Mouse (Mus musculus): ENCODE data around the gene Gnao1. TPM values are rescaled to one million over a fixed set of nuclear protein-coding genes. Genes with fewer than 3 reads are reported as not detected.

Gnao1 gene
- polyA plus RNA-seq, 1 experiment from 2014 or later: 3.7 TPM

GRCm38 (mm10) chr8:93972971-93973734 is 163.4 kb downstream of the Gnao1 start:
- Histone ChIP-seq H3K4me1 (replicated peaks; ENCODE audit: control insufficient read depth, insufficient read depth, low read length) (no peaks in the 10 kb centered on the region), H3K27ac (ENCODE audit: low read length) (no peak overlapping the region), H3K27me3 (ENCODE audit: control insufficient read depth, insufficient read depth, low read depth, low read length) (no peaks in the 10 kb centered on the region), H3K4me2 (ENCODE audit: low read depth, low read length) (no peak overlapping the region), H3K9ac (ENCODE audit: low read length) (no peak overlapping the region), H3K4me3 (ENCODE audit: low read length) (no peak overlapping the region), H3K9me3 (ENCODE audit: control insufficient read depth, low read length) (no peaks in the 10 kb centered on the region), H3K36me3 (ENCODE audit: control insufficient read depth, insufficient read depth, low read length) (peaks cover 35% of the 10 kb centered on the region)
- ATAC-seq (ENCODE audit: low read depth): no peak
- 84% methylated on average over 14 of the region's 14 CpGs for WGBS

- H3K4me3 ChIP-seq (ENCODE audit: low read length): no peak overlapping the region
- ATAC-seq (ENCODE audit: low read depth): no peak
- no peak overlapping the region for H3K4me2 ChIP-seq (ENCODE audit: low read depth, low read length)
- no peak overlapping the region for H3K9ac ChIP-seq (ENCODE audit: low read length)
- H3K9me3 ChIP-seq (ENCODE audit: control insufficient read depth, low read length): no peaks in the 10 kb centered on the region
- WGBS: 94% methylated on average over 13 of the region's 13 CpGs
- H3K27me3 ChIP-seq (ENCODE audit: control insufficient read depth, insufficient read depth, low read depth, low read length): no peaks in the 10 kb centered on the region
- no peaks in the 10 kb centered on the region for H3K4me1 ChIP-seq (replicated peaks; ENCODE audit: control insufficient read depth, insufficient read depth, low read length)
- H3K27ac ChIP-seq (ENCODE audit: low read length): no peak overlapping the region
- H3K36me3 ChIP-seq (ENCODE audit: control insufficient read depth, insufficient read depth, low read length): peaks cover 40% of the 10 kb centered on the region
Measured at GRCm38 (mm10) chr8:93973831-93974375, 164.1 kb downstream of the Gnao1 start.

GRCm38 (mm10) chr8:93974602-93975186 is 164.9 kb downstream of the Gnao1 start:
- H3K4me3 ChIP-seq (ENCODE audit: low read length): no peak overlapping the region
- H3K9ac ChIP-seq (ENCODE audit: low read length): no peak overlapping the region
- no peak for ATAC-seq (ENCODE audit: low read depth)
- H3K36me3 ChIP-seq (ENCODE audit: control insufficient read depth, insufficient read depth, low read length): peaks cover 42% of the 10 kb centered on the region
- no peak overlapping the region for H3K4me2 ChIP-seq (ENCODE audit: low read depth, low read length)
- no peaks in the 10 kb centered on the region for H3K27me3 ChIP-seq (ENCODE audit: control insufficient read depth, insufficient read depth, low read depth, low read length)
- 72% methylated on average over 11 of the region's 11 CpGs for WGBS
- H3K9me3 ChIP-seq (ENCODE audit: control insufficient read depth, low read length): no peaks in the 10 kb centered on the region
- H3K27ac ChIP-seq (ENCODE audit: low read length): no peak overlapping the region
- H3K4me1 ChIP-seq (replicated peaks; ENCODE audit: control insufficient read depth, insufficient read depth, low read length): no peaks in the 10 kb centered on the region

GRCm38 (mm10) chr8:93975358-93975757 is 165.6 kb downstream of the Gnao1 start:
- no peaks in the 10 kb centered on the region for H3K4me1 ChIP-seq (replicated peaks; ENCODE audit: control insufficient read depth, insufficient read depth, low read length)
- no peak overlapping the region for H3K4me3 ChIP-seq (ENCODE audit: low read length)
- H3K4me2 ChIP-seq (ENCODE audit: low read depth, low read length): no peak overlapping the region
- H3K9ac ChIP-seq (ENCODE audit: low read length): no peak overlapping the region
- WGBS: 84% methylated on average over 2 of the region's 2 CpGs
- peaks cover 49% of the 10 kb centered on the region for H3K36me3 ChIP-seq (ENCODE audit: control insufficient read depth, insufficient read depth, low read length)
- ATAC-seq (ENCODE audit: low read depth): no peak
- H3K27ac ChIP-seq (ENCODE audit: low read length): no peak overlapping the region
- H3K27me3 ChIP-seq (ENCODE audit: control insufficient read depth, insufficient read depth, low read depth, low read length): no peaks in the 10 kb centered on the region
- H3K9me3 ChIP-seq (ENCODE audit: control insufficient read depth, low read length): no peaks in the 10 kb centered on the region

GRCm38 (mm10) chr8:93976446-93977211 is 166.9 kb downstream of the Gnao1 start:
- H3K4me1 ChIP-seq (replicated peaks; ENCODE audit: control insufficient read depth, insufficient read depth, low read length): no peaks in the 10 kb centered on the region
- H3K9ac ChIP-seq (ENCODE audit: low read length): no peak overlapping the region
- H3K4me2 ChIP-seq (ENCODE audit: low read depth, low read length): no peak overlapping the region
- no peaks in the 10 kb centered on the region for H3K9me3 ChIP-seq (ENCODE audit: control insufficient read depth, low read length)
- peaks cover 54% of the 10 kb centered on the region for H3K36me3 ChIP-seq (ENCODE audit: control insufficient read depth, insufficient read depth, low read length)
- H3K27ac ChIP-seq (ENCODE audit: low read length): no peak overlapping the region
- H3K27me3 ChIP-seq (ENCODE audit: control insufficient read depth, insufficient read depth, low read depth, low read length): no peaks in the 10 kb centered on the region
- ATAC-seq (ENCODE audit: low read depth): no peak
- WGBS: 90% methylated on average over 6 of the region's 6 CpGs
- H3K4me3 ChIP-seq (ENCODE audit: low read length): no peak overlapping the region

GRCm38 (mm10) chr8:93980141-93980540 is 170.4 kb downstream of the Gnao1 start:
- H3K4me2 ChIP-seq (ENCODE audit: low read depth, low read length): no peak overlapping the region
- ATAC-seq (ENCODE audit: low read depth): no peak
- WGBS: 90% methylated on average over 4 of the region's 4 CpGs
- H3K36me3 ChIP-seq (ENCODE audit: control insufficient read depth, insufficient read depth, low read length): peaks cover 50% of the 10 kb centered on the region
- no peak overlapping the region for H3K4me3 ChIP-seq (ENCODE audit: low read length)
- H3K9ac ChIP-seq (ENCODE audit: low read length): no peak overlapping the region
- H3K9me3 ChIP-seq (ENCODE audit: control insufficient read depth, low read length): no peaks in the 10 kb centered on the region
- H3K4me1 ChIP-seq (replicated peaks; ENCODE audit: control insufficient read depth, insufficient read depth, low read length): no peaks in the 10 kb centered on the region
- no peak overlapping the region for H3K27ac ChIP-seq (ENCODE audit: low read length)
- H3K27me3 ChIP-seq (ENCODE audit: control insufficient read depth, insufficient read depth, low read depth, low read length): no peaks in the 10 kb centered on the region

- H3K27ac ChIP-seq (ENCODE audit: low read length): no peak overlapping the region
- H3K4me1 ChIP-seq (replicated peaks; ENCODE audit: control insufficient read depth, insufficient read depth, low read length): no peaks in the 10 kb centered on the region
- H3K36me3 ChIP-seq (ENCODE audit: control insufficient read depth, insufficient read depth, low read length): peaks cover 55% of the 10 kb centered on the region
- H3K4me2 ChIP-seq (ENCODE audit: low read depth, low read length): no peak overlapping the region
- 87% methylated on average over 5 of the region's 5 CpGs for WGBS
- H3K27me3 ChIP-seq (ENCODE audit: control insufficient read depth, insufficient read depth, low read depth, low read length): no peaks in the 10 kb centered on the region
- H3K9me3 ChIP-seq (ENCODE audit: control insufficient read depth, low read length): no peaks in the 10 kb centered on the region
- ATAC-seq (ENCODE audit: low read depth): no peak
- no peak overlapping the region for H3K4me3 ChIP-seq (ENCODE audit: low read length)
- H3K9ac ChIP-seq (ENCODE audit: low read length): no peak overlapping the region
Measured at GRCm38 (mm10) chr8:93981679-93982215, 172.0 kb downstream of the Gnao1 start.

GRCm38 (mm10) chr8:93983827-93984226 is 174.1 kb downstream of the Gnao1 start:
- Histone ChIP-seq H3K9ac (ENCODE audit: low read length) (no peak overlapping the region), H3K36me3 (ENCODE audit: control insufficient read depth, insufficient read depth, low read length) (peaks cover 41% of the 10 kb centered on the region), H3K27ac (ENCODE audit: low read length) (no peak overlapping the region), H3K4me1 (replicated peaks; ENCODE audit: control insufficient read depth, insufficient read depth, low read length) (no peaks in the 10 kb centered on the region), H3K27me3 (ENCODE audit: control insufficient read depth, insufficient read depth, low read depth, low read length) (no peaks in the 10 kb centered on the region), H3K9me3 (ENCODE audit: control insufficient read depth, low read length) (no peaks in the 10 kb centered on the region), H3K4me2 (ENCODE audit: low read depth, low read length) (no peak overlapping the region), H3K4me3 (ENCODE audit: low read length) (no peak overlapping the region)
- WGBS: 68% methylated on average over 3 of the region's 3 CpGs
- no peak for ATAC-seq (ENCODE audit: low read depth)

- no peak overlapping the region for H3K4me3 ChIP-seq (ENCODE audit: low read length)
- H3K9me3 ChIP-seq (ENCODE audit: control insufficient read depth, low read length): no peaks in the 10 kb centered on the region
- H3K4me1 ChIP-seq (replicated peaks; ENCODE audit: control insufficient read depth, insufficient read depth, low read length): no peaks in the 10 kb centered on the region
- H3K27me3 ChIP-seq (ENCODE audit: control insufficient read depth, insufficient read depth, low read depth, low read length): no peaks in the 10 kb centered on the region
- WGBS: 83% methylated on average over 3 of the region's 3 CpGs
- no peak overlapping the region for H3K9ac ChIP-seq (ENCODE audit: low read length)
- ATAC-seq (ENCODE audit: low read depth): no peak
- H3K36me3 ChIP-seq (ENCODE audit: control insufficient read depth, insufficient read depth, low read length): peaks cover 42% of the 10 kb centered on the region
- no peak overlapping the region for H3K4me2 ChIP-seq (ENCODE audit: low read depth, low read length)
- H3K27ac ChIP-seq (ENCODE audit: low read length): no peak overlapping the region
Measured at GRCm38 (mm10) chr8:93984731-93985130, 175.0 kb downstream of the Gnao1 start.
